Mouse (Mus musculus) lung, postnatal 36 days (tissue): ENCODE data around the gene Gm10639.
"Not testable (repeated sequence)": the region's sequence is repeated elsewhere in the genome, so short reads cannot be mapped to it uniquely, and the experiment has no call there.

Experiments used
- DNase-seq: peaks from one replicate; pipeline ENCODE4 v3.0.0; 2022; ENCODE audit warnings: mixed read lengths

Gm10639 gene

DNA sequence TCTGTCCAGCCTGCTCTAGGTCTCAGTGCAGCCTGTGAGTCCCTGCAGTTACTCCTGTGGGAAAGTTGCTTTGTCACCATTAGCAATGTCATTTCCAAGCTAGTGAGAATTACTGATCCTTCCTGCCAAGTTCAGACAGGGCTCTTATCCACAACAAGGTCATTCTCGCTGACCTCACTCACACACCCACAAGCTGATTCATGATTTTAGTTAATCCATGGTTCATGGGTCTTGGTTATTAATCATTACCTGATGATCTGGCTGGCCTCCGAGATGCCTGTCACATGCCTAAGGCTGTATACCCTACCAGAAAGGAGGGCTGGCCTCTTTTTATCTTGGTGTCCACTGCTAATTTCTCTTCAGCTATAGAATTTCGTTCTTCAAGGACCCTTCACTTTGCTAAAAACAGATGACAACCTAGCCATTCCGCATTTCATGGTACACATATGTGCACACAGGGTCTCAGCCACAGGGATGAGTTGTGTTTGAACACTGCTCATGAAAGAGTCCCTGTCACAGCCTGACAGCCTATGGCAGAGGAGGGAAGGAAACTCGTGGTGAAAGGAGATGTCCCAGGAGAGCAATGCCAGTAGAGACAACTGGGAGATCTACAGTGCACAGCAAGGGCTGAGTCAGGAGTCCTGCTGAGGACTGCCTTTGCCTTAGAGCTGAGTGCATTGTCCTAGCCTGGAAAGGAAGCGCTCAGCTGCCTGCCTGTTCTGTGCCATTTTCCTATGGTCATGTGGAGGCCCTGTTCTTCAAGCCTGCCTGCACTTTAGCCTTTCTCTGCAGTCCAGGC lies 58.7 kb downstream of the Gm10639 start:
- DNase-seq, result not testable (repeated sequence)

DNA sequence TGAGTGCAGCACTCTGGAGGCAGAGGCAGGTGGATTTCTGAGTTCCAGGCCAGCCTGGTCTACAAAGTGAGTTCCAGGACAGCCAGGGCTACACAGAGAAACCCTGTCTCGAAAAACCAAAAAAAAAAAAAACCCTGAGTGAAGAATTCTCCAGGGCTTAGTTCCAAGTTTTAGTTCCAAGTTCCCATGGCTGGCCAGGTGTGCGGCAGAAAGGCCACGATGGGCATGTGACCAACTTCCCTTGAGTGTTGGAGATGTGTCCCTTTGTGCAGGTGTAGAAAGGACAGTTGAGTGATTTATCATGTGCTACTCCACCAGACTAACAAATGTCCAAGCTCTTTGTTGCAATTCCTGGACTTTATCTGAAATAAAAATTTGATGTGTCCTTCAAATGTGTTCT lies 59.4 kb downstream of the Gm10639 start:
- DNase-seq, result not testable (repeated sequence)

GRCm38 (mm10) chr9:78350007-78350406 lies 60.3 kb downstream of the Gm10639 start:
- DNase-seq, result not testable (repeated sequence)

DNA sequence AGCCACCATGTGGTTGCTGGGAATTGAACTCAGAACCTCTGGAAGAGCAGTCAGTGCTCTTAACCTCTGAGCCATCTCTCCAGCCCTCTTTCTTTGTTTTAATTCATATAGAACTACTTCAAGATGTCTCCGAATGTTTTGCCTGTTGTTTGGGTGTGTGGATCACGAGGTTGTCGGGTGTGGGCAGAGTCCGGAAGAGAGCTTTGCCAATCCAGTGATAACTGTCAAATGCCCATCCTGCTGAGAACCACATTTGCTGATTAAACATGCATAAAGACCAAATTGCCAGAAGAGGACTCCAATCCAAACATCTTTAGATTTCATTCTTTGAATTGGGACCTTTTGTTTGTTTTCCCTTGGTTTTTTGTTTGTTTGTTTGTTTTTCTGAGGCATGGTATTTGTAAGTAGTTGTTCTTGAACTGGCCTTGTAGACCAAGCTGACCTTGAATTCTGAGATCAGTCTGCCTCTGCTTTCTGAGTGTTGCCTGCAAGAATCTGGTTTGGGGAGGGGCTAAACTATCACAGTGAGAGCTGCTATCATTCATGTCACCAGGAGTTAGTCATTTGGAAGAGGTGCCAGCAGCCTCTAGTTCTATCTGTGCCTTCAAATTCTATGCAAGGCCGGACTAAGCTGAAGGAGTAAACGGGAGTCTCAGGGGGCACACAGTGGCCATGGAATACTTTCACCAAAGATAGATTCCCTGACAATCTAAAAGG lies 61.9 kb downstream of the Gm10639 start:
- DNase-seq, result no peak
